14 mouse cellular contexts compared by ENCODE assay signal in genomic region chr2:30259131-30260064, GRCm38 (mm10). TPM values are rescaled to one million over a fixed set of nuclear protein-coding genes. Genes with fewer than 3 reads are reported as not detected.
DNase-seq lines count a peak whose midpoint lies in the region; ATAC-seq and TF ChIP-seq lines count a peak whose summit lies in the region.
"Had no signal": no experiment of that assay in that cellular context is flagged by ENCODE, and none has a peak within 500 bp of the region (broad histone marks: within the 10 kb centered on the region; RNA-seq: fewer than 3 reads in every experiment).

No protein-coding gene starts in this region.

- ATAC-seq in kidney, embryonic 14.5 days (ENCODE audit: low FRiP score, low TSS enrichment): no peak
- ATAC-seq in midbrain, postnatal 0 days (ENCODE audit: low FRiP score): no peak

- WGBS in kidney, embryonic 14.5 days: 88% methylated on average over 15 of the region's 15 CpGs
- WGBS in midbrain, postnatal 0 days: 87% methylated on average over 15 of the region's 15 CpGs

- peaks cover 79% of the 10 kb centered on the region for H3K36me3 ChIP-seq in kidney, embryonic 14.5 days (ENCODE audit: control insufficient read depth, insufficient read depth, low read length)
- H3K36me3 ChIP-seq in C2C12 (ENCODE audit: control insufficient read depth, insufficient read depth): peaks cover 91% of the 10 kb centered on the region
- peaks cover 72% of the 10 kb centered on the region for H3K36me3 ChIP-seq in midbrain, postnatal 0 days (ENCODE audit: insufficient read depth, low read length)

- no peak for TF ChIP-seq CTCF in C2C12 (IDR thresholded peaks at IDR 0.05; ENCODE audit: control insufficient read depth, insufficient read depth, insufficient read length)
- TF ChIP-seq CTCF in midbrain, postnatal 0 days (IDR thresholded peaks at IDR 0.05): no peak

- no peaks in the 10 kb centered on the region for H3K9me3 ChIP-seq in kidney, embryonic 14.5 days (ENCODE audit: control insufficient read depth, low read length)
- H3K9me3 ChIP-seq in midbrain, postnatal 0 days (ENCODE audit: low read length): no peaks in the 10 kb centered on the region
- H3K9me3 ChIP-seq: midbrain, embryonic 12.5 days had no signal

- no peak overlapping the region for H3K9ac ChIP-seq in kidney, embryonic 14.5 days (ENCODE audit: low read depth, low read length)
- no peak overlapping the region for H3K9ac ChIP-seq in midbrain, postnatal 0 days (replicated peaks; ENCODE audit: low read length, poor library complexity, severe bottlenecking)
- H3K9ac ChIP-seq: hindbrain, embryonic 14.5 days; liver, embryonic 14.5 days; midbrain, embryonic 12.5 days had no signal

- H3K27ac ChIP-seq in kidney, embryonic 14.5 days (ENCODE audit: low read depth, low read length): no peak overlapping the region
- peak overlapping the region; percentile 100 for H3K27ac ChIP-seq in brown adipose tissue, adult 24 weeks (replicated peaks; ENCODE audit: low read depth, low read length)
- H3K27ac ChIP-seq in midbrain, postnatal 0 days (ENCODE audit: low read depth, low read length): no peak overlapping the region
- H3K27ac ChIP-seq: hindbrain, embryonic 14.5 days; liver, embryonic 14.5 days; midbrain, embryonic 12.5 days had no signal

- DNase-seq in kidney, adult 8-10 months: peak; percentile 56
- DNase-seq in heart, postnatal 4 days: peak; percentile 49
- no peak for DNase-seq in midbrain, postnatal 0 days (ENCODE audit: low spot score)
- DNase-seq in urinary bladder, postnatal 14 days (ENCODE audit: low spot score): no peak
- DNase-seq: cerebellum, adult 9-10 months had no signal

- peaks cover 3% of the 10 kb centered on the region; the same call in 1 of the 2 replicates for H3K4me1 ChIP-seq in kidney, embryonic 14.5 days (ENCODE audit: control insufficient read depth, insufficient read depth, low read length)
- peaks cover 47% of the 10 kb centered on the region for H3K4me1 ChIP-seq in brown adipose tissue, adult 24 weeks (ENCODE audit: control insufficient read depth, insufficient read depth, insufficient read length, low read length)
- H3K4me1 ChIP-seq in midbrain, postnatal 0 days (ENCODE audit: insufficient read depth, low read length): no peaks in the 10 kb centered on the region
- H3K4me1 ChIP-seq: midbrain, embryonic 12.5 days had no signal

- no peaks in the 10 kb centered on the region for H3K27me3 ChIP-seq in kidney, embryonic 14.5 days (ENCODE audit: control insufficient read depth, insufficient read depth, low read length)
- H3K27me3 ChIP-seq in C2C12 (ENCODE audit: control insufficient read depth, insufficient read depth, insufficient read length): no peaks in the 10 kb centered on the region
- H3K27me3 ChIP-seq in midbrain, postnatal 0 days (ENCODE audit: insufficient read depth, low read length): no peaks in the 10 kb centered on the region
- H3K27me3 ChIP-seq: midbrain, embryonic 12.5 days had no signal

- H3K79me2 ChIP-seq in C2C12 (ENCODE audit: control insufficient read depth, insufficient read depth): peaks cover 91% of the 10 kb centered on the region

- no peak overlapping the region for H3K4me2 ChIP-seq in kidney, embryonic 14.5 days (replicated peaks; ENCODE audit: low read depth, low read length)
- H3K4me2 ChIP-seq in midbrain, postnatal 0 days (ENCODE audit: low read depth, low read length, poor library complexity, severe bottlenecking): no peak overlapping the region
- H3K4me2 ChIP-seq: hindbrain, embryonic 14.5 days; midbrain, embryonic 12.5 days had no signal

- peaks cover 46% of the 10 kb centered on the region for H3K79me3 ChIP-seq in C2C12 (ENCODE audit: low read depth)

- peak overlapping the region; percentile 45 for H3ac ChIP-seq in C2C12 (ENCODE audit: control insufficient read depth, insufficient read length, low read depth)

- no peak overlapping the region for H3K4me3 ChIP-seq in kidney, embryonic 14.5 days (ENCODE audit: low read length)
- peak overlapping the region; percentile 31 for H3K4me3 ChIP-seq in C2C12 (ENCODE audit: insufficient read depth, poor library complexity, severe bottlenecking)
- peak overlapping the region; percentile 25 for H3K4me3 ChIP-seq in brown adipose tissue, adult 24 weeks (ENCODE audit: insufficient read depth, low read depth, low read length)
- H3K4me3 ChIP-seq in midbrain, postnatal 0 days (ENCODE audit: low read depth, low read length): no peak overlapping the region
- H3K4me3 ChIP-seq: midbrain, embryonic 12.5 days had no signal

TF ChIP-seq in C2C12, 6 proteins besides CTCF, POLR2A, EP300 and RAD21:
- TF ChIP-seq CEBPB (IDR thresholded peaks at IDR 0.05; ENCODE audit: low read depth) (no peak), USF1 (IDR thresholded peaks at IDR 0.05; ENCODE audit: low read depth) (peak; percentile 73)

RNA-seq across cellular contexts. Expression of gene Phyhd1, which starts 6.6 kb away (rescaled TPM):
- 7.7 and 11.5 TPM in 2 replicates for polyA plus RNA-seq in kidney, embryonic 14.5 days (2014; fragmentation: Nextera tagmentation; extraction: Ambion mirVana)
- polyA plus RNA-seq in C2C12 (2012; fragmentation: generic; extraction: Trizol): 1.4 TPM
- 16.2 and 19.3 TPM in 2 replicates for polyA plus RNA-seq in brown adipose tissue, adult 24 weeks (2012; ENCODE audit: insufficient read depth, insufficient read length, missing spikeins)
- 10 to 100 TPM; 20.6 to 26.0 TPM for total RNA-seq in heart, postnatal 4 days (2021)
- 7.2 and 9.0 TPM in 2 replicates for total RNA-seq in midbrain, postnatal 0 days (2014; rRNA removed)
- 3.9 and 4.4 TPM in 2 replicates for polyA plus RNA-seq in midbrain, postnatal 0 days (2015; fragmentation: Nextera tagmentation; extraction: Ambion mirVana)

RNA-seq across cellular contexts. Expression of gene Gm28035, which starts 19.0 kb away (rescaled TPM):
- 0.07 and 0.26 TPM in 2 replicates for polyA plus RNA-seq in kidney, embryonic 14.5 days (2014; fragmentation: Nextera tagmentation; extraction: Ambion mirVana)
- polyA plus RNA-seq in C2C12 (2012; fragmentation: generic; extraction: Trizol): 0.01 TPM
- not detected in 2 replicates for polyA plus RNA-seq in brown adipose tissue, adult 24 weeks (2012; ENCODE audit: insufficient read depth, insufficient read length, missing spikeins)
- 1 to 10 TPM in 1 of 2 experiments, under 1 TPM in 1; 0.88 to 1.5 TPM for total RNA-seq in heart, postnatal 4 days (2021)
- total RNA-seq in midbrain, postnatal 0 days (2014; rRNA removed): 3.4 and 6.0 TPM in 2 replicates
- polyA plus RNA-seq in midbrain, postnatal 0 days (2015; fragmentation: Nextera tagmentation; extraction: Ambion mirVana): 0.09 and 0.11 TPM in 2 replicates

RNA-seq across cellular contexts. Expression of gene Gm28038, which starts 21.4 kb away (rescaled TPM):
- not detected in 2 replicates for polyA plus RNA-seq in kidney, embryonic 14.5 days (2014; fragmentation: Nextera tagmentation; extraction: Ambion mirVana)
- 0.16 TPM for polyA plus RNA-seq in C2C12 (2012; fragmentation: generic; extraction: Trizol)
- not detected in 2 replicates for polyA plus RNA-seq in brown adipose tissue, adult 24 weeks (2012; ENCODE audit: insufficient read depth, insufficient read length, missing spikeins)
- 1 to 10 TPM in 1 of 2 experiments, not detected in 1; 4.6 TPM for total RNA-seq in heart, postnatal 4 days (2021)
- total RNA-seq in midbrain, postnatal 0 days (2014; rRNA removed): not detected in 2 replicates
- not detected in 2 replicates for polyA plus RNA-seq in midbrain, postnatal 0 days (2015; fragmentation: Nextera tagmentation; extraction: Ambion mirVana)
- total RNA-seq: adrenal gland, postnatal 4 days; layer of hippocampus, postnatal 14 days had no signal
- polyA plus RNA-seq: hindbrain, embryonic 14.5 days; liver, embryonic 14.5 days; midbrain, embryonic 12.5 days; testis, adult 2 months had no signal

RNA-seq across cellular contexts. Expression of gene Lrrc8a, which starts 21.9 kb away (rescaled TPM):
- 49.4 and 51.1 TPM in 2 replicates for polyA plus RNA-seq in kidney, embryonic 14.5 days (2014; fragmentation: Nextera tagmentation; extraction: Ambion mirVana)
- 20.6 TPM for polyA plus RNA-seq in C2C12 (2012; fragmentation: generic; extraction: Trizol)
- polyA plus RNA-seq in brown adipose tissue, adult 24 weeks (2012; ENCODE audit: insufficient read depth, insufficient read length, missing spikeins): 11.9 and 14.8 TPM in 2 replicates
- 10 to 100 TPM; 56.3 to 59.2 TPM for total RNA-seq in heart, postnatal 4 days (2021)
- 52.5 and 65.4 TPM in 2 replicates for total RNA-seq in midbrain, postnatal 0 days (2014; rRNA removed)
- 55.3 and 56.0 TPM in 2 replicates for polyA plus RNA-seq in midbrain, postnatal 0 days (2015; fragmentation: Nextera tagmentation; extraction: Ambion mirVana)

RNA-seq across cellular contexts. Expression of gene Dolk, which starts 26.7 kb away (rescaled TPM):
- polyA plus RNA-seq in kidney, embryonic 14.5 days (2014; fragmentation: Nextera tagmentation; extraction: Ambion mirVana): 25.2 and 34.4 TPM in 2 replicates
- 28.3 TPM for polyA plus RNA-seq in C2C12 (2012; fragmentation: generic; extraction: Trizol)
- 37.8 and 40.5 TPM in 2 replicates for polyA plus RNA-seq in brown adipose tissue, adult 24 weeks (2012; ENCODE audit: insufficient read depth, insufficient read length, missing spikeins)
- total RNA-seq in heart, postnatal 4 days (2021): 10 to 100 TPM; 23.6 to 23.7 TPM
- total RNA-seq in midbrain, postnatal 0 days (2014; rRNA removed): 35.4 and 44.7 TPM in 2 replicates
- polyA plus RNA-seq in midbrain, postnatal 0 days (2015; fragmentation: Nextera tagmentation; extraction: Ambion mirVana): 38.7 and 42.9 TPM in 2 replicates

Comparison
In these comparisons a context has a peak if more than half of its experiments do, and no peak if none do; other contexts are left out.
1. DNase-seq: peak in kidney, adult 8-10 months (2 of 2) and heart, postnatal 4 days (single experiment); none in midbrain, postnatal 0 days (single experiment) and urinary bladder, postnatal 14 days (single experiment).
2. H3K4me3 ChIP-seq: peak in C2C12 (single experiment) and brown adipose tissue, adult 24 weeks (single experiment); none in kidney, embryonic 14.5 days (single experiment) and midbrain, postnatal 0 days (single experiment).